Mouse (Mus musculus) stomach, postnatal 0 days (tissue): ENCODE results near the gene Fundc1.

Experiments used
- CTCF ChIP-seq: IDR thresholded peaks from 2 replicates; pipeline ENCODE4 v1.5.1; 2016; ENCODE audit warnings: antibody characterized with exemption, low read depth, mild to moderate bottlenecking, moderate library complexity
- EP300 ChIP-seq: optimal IDR thresholded peaks from 2 replicates; pipeline ENCODE3; 2016; ENCODE audit warnings: antibody characterized with exemption

- TF ChIP-seq CTCF (no peak), EP300 (no peak)
Measured at GRCm38 (mm10) chrX:17564732-17565131, 7.4 kb downstream of the Fundc1 start.
